Mouse (Mus musculus) ZHBTc4 (cell line): ENCODE measurements around the gene Krt90.
"Not testable (repeated sequence)": the region's sequence is repeated elsewhere in the genome, so short reads cannot be mapped to it uniquely, and the experiment has no call there.

Experiments
- DNase-seq: peaks from one replicate; pipeline ENCODE4 v3.0.0-alpha.2; 2011; ENCODE audit warnings: low read depth, low spot score

Krt90 gene

DNA sequence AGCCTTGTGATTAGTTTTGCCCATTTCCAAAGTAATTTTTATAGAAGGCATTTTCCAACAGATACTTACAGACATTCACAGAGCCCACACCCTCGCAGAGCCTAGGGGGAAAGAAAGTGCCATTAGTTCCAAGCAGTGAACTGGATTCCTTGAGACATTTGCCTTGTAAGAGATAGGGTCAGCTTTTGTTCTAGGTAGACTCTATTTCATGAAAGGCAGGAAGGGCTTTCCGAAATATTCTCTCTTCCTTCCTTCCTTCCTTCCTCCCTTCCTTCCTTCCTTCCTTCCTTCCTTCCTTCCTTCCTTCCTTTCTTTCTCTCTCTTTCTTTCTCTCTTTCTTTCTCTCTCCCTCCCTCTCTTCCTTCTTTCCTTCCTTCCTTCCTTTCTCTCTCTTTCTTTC, 45.6 kb downstream of the Krt90 start, which contains the start of gene Gm49425:
Gm49425 (minus strand) TSS at position 101 of the 400 bp plus-strand sequence.
- not testable (repeated sequence) for DNase-seq

DNA sequence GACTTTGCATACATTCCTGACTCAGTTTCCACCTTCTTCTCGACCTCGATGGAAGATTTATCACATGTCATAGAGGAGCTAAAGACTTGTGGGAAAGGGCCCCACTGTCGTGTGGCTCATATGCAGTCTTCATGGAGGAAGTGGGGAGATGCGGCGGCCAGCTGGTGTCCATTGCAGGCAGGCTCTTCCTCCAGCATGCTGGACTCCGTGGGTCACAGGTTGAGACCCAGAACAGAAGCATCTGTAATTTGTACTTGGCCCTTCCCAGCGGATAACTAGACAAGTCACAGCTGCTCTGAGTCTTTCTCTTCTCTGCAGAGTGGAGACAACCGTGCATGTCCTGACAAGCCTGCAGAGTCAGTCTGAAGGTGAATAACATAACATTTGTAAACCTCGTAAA, 54.5 kb downstream of the Krt90 start:
- DNase-seq, result no peak

DNA sequence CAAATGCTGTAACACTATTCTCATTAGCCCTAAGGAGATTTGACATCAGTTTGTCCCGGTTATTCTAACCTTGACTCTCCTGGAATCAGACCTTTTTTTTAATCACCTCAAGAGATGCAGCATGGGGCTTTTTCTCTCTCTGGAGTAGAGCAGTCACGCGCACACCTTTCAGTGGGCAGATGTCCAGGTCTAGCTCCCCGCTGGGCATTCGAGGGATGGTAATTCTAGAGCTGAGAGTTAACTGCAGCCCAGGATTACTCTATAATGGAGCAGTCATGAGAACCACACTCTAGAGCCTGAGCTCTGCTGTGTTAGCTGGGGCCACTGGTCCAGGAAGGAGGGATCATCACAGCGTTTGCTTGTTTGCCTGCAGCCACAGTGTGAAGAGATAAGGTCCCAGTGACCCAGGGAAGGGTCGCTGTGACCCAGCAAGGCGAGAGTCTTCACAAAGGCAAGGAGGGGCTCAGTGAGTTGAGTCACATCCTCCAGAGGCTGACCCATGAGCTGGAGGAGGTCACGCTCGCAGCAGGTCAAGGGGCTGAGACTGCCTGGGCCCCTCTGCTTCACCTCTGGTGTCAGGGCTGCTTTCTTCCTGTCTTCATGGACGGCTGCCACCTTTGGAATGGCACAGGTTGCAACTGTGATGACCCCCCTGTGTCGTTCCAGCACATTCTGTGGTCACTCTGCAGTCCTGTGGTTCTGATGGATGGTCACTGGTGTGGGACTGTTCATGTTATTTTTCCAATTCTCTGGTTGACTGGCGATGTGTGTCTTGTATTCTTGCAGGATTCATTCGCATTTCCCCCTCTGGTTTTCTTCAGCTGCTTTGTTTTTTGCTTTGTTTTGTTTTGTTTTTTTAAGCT, 55.6 kb downstream of the Krt90 start:
- DNase-seq, result no peak
